Mouse (Mus musculus) naive thymus-derived CD4-positive, alpha-beta T cell, adult 2 months (primary cell): ENCODE data around the gene Ppp1r9b.

Source experiments
- DNase-seq: peaks from one replicate; pipeline ENCODE4 v3.0.0-alpha.2; 2011; ENCODE audit warnings: low read depth

Gene Ppp1r9b

GRCm38 (mm10) chr11:95046980-95047680, 56.3 kb downstream of the Ppp1r9b start:
- peak; percentile 81 for DNase-seq

DNA sequence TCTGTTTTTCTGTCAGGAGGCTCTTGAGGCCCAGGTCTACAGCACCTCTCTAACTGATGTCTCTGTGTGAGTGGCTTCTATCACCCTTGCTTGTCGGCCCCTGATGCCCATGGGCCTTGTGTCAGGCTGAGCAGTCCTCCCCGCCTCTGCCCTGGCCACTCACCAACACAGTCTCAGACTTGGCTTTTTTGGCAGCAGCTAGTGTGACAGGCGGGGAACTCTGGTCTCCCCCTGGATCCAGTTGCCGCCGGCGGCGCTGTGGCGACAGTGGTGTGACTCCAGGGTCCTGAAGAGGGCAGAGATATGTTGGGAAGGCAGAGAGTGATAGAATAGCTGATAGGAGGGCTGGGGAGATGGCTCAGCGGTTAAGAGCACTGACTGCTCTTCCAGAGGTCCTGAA, 62.2 kb downstream of the Ppp1r9b start:
- no peak for DNase-seq
